Mouse (Mus musculus) erythroblast, embryonic 14.5 days (primary cell): ENCODE data around the gene Loxl1.

Experiments used
- GATA1 ChIP-seq: IDR thresholded peaks from 2 replicates; pipeline ENCODE4 v1.6.1; 2012; ENCODE audit warnings: low read length, inconsistent platforms, mixed read lengths
- TAL1 ChIP-seq: IDR thresholded peaks from 3 replicates; pipeline ENCODE4 v1.6.1; 2012; ENCODE audit warnings: low read length, inconsistent platforms, mixed read lengths

DNA sequence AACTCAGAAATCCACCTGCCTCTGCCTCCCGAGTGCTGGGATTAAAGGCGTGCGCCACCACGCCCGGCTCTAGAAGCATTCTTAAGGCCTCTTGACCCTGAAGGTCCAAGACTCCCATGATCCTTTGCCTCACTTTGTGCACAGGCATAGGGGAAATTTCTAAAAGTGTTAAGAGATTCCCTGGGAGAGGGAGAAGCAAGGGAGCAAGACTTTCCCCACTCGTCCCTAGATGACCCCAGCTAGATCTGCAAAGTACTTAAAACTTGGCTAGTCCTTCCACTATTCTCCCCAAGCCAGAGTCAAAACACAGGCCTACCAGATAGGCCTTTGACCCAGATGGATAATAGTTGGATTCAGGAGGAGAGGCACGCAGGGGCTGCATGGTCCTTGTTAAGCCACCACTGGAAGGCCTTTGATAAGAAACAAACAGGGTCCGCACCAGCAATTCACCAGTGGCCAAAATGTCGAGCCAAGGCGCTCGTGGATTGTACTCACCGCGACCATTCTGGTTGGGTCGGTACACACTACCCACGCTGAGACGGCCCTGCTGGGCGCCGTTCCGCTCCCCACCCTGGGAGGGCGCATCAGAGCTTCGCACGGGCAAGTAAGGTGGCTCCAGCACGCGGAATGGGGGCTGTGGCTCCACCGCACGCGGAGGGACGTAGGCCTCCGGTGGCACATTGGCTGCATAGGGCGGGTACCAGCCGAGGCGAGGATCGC lies 1.6 kb downstream of the Loxl1 start:
- no peak for TF ChIP-seq GATA1
- no peak for TF ChIP-seq TAL1
